Mouse (Mus musculus) thymus, postnatal 25 days (tissue): ENCODE results near the gene Camta1.
A peak's percentile ranks its signal among the peaks of the same experiment; 100 is the strongest.

ENCODE experiments used
- DNase-seq: peaks from one replicate; pipeline ENCODE4 v3.0.0; 2022

Gene Camta1

DNA sequence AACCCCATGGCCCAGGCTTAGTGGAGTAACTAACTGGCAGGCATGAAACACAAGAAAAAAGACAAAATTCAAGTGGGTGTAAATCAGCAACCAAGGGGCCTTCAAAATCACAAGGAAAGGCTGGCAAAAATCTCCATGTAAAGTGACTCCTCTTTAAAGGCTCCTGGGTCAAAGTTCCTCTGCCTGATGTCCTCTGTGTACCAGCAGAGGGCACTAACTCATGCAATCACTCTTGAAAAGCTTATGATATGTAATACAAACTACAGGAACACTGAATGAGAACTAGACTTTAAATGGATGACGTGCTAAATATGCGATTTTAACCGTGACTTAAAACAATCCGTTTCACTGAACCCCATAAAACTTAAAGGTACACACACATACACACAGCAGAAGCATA is 83.2 kb downstream of the Camta1 start:
- peak; percentile 11 for DNase-seq

GRCm38 (mm10) chr4:151777451-151777850 is 84.2 kb downstream of the Camta1 start:
- DNase-seq: no peak

DNA sequence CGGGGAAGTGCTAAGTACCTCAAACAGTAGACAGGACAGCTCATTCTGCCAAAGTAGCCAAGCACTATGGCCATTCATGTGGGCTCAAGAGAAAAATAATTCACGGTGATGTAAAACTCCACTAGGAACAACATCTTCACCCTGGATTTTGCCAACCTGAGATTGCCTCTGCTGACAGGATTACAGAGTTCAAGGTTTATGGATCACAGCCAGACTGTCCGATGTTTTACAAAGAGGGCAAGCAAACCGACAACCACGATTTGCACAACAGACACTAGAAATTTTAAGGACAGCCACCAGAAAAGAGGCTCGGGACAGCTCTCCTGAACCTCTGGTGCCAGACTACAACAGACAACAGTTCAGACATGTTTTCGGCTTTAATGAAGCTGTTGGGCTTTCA is 86.2 kb downstream of the Camta1 start:
- DNase-seq: no peak

- DNase-seq: no peak
Measured at GRCm38 (mm10) chr4:151773651-151774050, 88.0 kb downstream of the Camta1 start.

DNA sequence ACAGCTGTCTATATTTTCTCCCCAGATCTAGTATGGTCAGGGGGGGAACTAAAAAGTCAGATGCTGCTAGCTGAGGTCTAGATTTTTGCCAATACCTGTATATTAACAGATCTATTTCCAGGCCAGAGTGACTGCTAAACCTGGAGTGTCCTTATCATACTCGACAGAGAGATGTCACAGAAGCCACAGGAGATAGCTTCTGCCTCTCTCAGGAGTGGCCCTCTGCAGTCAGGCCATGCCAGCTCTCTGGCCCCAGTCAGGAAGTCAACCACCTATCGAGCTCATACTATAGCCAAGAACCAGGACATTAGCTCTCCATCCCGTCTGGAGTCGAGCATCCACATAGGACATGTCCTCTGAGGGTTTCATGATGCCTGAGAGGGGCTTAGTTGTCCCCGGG is 88.7 kb downstream of the Camta1 start:
- no peak for DNase-seq

GRCm38 (mm10) chr4:151770697-151771096 is 91.0 kb downstream of the Camta1 start:
- no peak for DNase-seq

- DNase-seq: no peak
Measured at GRCm38 (mm10) chr4:151767786-151768185, 93.9 kb downstream of the Camta1 start.

- DNase-seq: no peak
Measured at GRCm38 (mm10) chr4:151767361-151767760, 94.3 kb downstream of the Camta1 start.

- DNase-seq: no peak
Measured at GRCm38 (mm10) chr4:151765376-151765775, 96.3 kb downstream of the Camta1 start.

DNA sequence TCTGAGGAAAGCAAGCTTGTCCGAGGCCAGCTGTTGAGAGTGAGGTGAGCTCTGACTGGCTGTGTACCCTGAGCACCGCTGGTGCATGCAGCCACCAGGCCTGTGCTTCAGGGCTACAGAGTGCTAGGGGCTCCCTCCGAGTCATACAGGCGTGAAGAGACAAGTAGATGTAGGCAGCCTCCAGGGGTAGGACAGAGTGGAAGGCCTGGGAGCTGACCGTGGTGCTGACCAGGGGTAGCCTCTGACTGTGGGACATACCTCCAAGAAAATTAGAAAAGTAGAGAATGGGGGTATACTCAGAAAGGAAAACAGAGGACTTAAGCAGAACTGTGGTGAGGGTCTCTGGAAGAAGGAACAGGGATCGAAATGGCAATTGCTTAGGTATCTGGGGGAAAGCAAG is 97.7 kb downstream of the Camta1 start:
- no peak for DNase-seq

- no peak for DNase-seq
Measured at GRCm38 (mm10) chr4:151759095-151759494, 102.6 kb downstream of the Camta1 start.

DNA sequence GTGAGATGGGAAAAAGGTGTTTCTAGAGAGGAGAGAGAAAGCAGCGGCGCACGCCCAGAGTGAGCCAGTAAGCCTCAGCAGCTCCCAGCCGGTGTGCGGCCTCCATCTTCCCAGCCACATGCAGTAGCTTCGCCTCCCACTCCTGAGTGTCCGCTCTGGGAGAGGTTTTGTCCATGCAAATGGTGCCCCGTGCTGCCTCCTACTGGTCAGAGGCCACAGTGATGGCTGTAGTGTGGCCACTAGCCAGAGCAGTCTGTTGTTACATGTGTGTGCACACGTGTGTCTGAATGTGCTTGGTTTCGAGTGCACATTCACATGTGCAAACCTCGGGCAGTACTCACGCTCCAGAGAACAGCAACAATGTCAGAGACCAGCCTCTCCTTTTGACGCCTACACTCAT is 103.3 kb downstream of the Camta1 start:
- DNase-seq: no peak

DNA sequence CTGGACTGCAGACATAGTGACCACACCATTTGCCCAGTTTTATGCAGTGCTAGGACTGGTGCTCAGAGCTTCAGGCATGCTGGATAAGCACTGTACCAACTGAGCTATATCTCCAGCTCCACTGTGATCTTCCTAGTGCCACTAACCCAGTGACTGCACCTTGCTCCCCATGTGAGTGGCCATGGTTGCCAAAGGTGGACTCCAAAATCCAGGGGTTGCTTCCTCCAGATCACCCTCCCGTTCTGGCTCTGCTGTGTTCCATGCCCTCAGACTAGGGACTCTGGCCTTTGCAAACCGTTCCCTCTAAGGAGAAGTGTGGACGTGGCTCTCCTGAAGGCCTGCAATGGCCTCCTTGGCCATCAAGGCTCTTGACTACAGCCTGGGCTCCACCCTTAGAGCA is 104.4 kb downstream of the Camta1 start:
- no peak for DNase-seq

GRCm38 (mm10) chr4:151756400-151756799 is 105.3 kb downstream of the Camta1 start:
- no peak for DNase-seq

GRCm38 (mm10) chr4:151753231-151753630 is 108.4 kb downstream of the Camta1 start:
- no peak for DNase-seq

DNA sequence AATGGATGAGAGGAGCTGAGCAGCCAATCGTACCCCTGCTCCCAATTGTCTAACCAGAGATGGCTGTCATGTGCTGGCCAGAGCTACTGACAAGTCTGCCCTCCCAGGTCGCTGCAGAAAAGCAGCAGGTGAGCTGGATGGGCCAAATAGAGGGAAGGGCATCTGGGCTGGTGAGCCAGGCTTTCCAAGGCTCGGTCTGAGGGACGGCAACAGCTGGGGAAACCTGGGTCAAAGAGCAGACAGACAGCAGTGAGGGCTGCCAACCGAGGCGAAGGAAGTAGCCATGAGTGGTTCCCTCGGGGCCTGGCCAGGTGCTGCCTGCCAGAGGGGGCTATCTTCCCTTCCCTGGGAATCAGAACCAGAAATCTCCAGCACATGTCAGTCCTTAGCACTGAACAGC is 109.1 kb downstream of the Camta1 start:
- DNase-seq: no peak

DNA sequence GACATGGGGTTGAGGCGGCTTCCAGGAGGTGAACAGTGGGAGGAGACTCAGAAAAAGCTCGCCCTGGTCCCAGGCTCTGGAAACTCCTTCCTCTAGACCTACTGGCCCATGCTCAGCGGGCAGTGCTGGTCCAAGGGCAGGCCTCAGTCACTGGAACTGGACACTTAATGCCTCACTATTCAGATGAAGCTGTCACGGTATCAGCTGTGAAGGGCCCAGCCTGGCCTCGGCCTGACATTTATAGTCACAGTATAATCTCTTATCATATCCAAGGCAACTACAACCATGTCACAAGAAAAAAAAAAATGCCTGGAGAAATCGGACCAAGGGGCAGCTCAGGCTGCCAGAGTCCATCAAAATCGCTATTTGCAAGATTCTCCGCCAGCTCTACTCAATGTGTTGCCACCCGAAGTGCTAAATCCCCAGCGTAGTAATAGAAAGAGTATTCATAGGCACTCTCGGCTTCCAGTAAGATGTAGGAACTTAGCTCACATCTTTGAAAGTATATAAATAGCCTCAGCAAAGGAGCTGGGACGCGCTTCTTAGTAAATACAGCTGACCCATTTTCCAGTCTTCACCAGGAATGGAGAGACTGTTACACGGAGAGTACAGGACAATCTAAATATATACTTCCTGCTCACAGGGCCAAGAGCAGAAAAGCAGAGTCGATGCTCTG is 110.3 kb downstream of the Camta1 start:
- DNase-seq: no peak

DNA sequence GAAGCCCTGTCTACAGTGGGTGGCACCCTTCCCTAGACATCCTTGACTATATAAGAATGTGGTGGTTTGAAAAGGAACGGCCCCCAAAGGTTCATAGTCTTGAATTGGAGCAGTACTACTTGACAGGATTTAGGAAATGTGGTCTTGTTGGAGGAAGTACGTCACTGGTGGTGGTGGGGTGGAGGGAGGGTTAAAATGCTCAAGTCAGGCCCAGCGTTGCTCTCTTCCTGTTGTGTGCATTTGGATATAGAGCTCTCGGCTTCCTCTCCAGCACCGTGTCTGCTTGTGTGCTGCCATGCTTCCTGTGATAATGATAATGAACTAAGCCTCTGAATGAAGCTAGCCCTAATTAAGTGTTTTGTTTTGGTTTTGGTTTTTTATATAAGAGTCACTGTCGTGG is 114.0 kb downstream of the Camta1 start:
- no peak for DNase-seq

GRCm38 (mm10) chr4:151746002-151746606 is 115.6 kb downstream of the Camta1 start:
- no peak for DNase-seq

DNA sequence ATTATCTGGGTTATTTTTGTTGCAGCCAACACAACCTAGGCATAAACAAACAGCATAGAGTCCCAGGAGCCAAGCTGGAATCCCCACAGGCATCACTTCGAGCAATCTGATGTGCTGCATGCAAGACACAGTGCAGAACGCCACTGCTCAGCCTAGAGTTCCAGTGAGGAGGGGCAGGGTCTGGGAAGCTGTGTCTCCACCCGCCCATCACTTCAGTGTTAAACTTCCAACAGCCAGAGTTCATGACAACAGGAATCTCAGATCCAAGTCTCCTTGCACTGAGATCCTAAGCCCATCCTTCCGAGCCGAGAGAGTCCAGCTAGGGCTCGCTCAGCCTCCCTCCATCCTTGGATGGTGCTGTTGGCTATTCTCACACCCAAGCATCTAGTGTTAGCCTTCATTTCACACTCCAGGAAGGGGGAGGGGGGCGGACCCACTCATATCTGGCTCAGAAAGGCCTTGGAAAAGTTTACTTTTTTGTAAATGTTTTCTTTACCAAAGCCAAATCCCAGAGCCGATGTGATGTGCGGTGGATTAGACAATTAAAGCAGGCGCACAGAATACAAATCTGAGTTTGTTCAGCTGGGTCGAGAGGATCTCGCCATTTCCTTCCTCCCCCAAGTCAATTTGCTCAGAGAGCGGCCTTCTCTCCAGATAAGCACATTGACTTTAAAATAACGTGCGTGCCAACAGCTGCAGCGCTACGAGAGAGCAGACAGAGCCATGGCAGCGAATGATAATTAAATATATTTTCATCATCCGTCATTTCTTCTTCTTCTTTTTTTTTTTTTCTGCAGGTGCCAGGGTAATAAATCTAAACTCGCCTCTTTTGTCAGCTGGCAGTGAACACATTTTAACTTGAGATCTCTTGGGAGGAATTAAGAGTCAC is 120.2 kb downstream of the Camta1 start:
- DNase-seq: no peak

DNA sequence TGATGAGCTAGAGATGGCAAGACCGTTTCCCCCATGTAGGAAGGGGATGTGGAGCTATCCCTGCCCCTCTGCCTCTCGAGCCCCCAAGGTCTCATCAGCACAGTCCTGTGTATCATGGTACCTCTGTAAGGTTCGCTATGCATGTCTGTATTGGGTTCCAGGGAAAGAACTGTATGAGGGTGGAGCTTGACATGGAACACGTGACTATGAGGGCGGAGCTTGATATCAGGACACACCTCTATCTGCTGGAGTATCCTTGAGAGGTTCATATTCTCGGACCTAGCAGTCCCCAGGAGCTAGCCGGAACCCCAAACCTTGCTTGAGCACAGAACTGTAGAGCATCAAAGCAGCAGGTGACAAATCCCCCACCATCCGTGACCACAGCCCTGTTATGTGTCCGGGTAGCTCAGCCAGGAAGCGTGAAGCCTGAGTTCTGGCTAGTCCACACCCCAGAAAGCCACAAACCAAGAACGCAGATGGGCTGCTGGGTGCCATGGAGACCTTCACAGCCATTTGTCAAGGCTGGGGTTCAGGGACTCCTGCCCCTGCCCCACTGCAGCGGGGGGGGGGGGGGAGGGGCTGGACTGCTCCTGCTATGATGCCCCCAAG is 122.2 kb downstream of the Camta1 start:
- peak; percentile 3 for DNase-seq

DNA sequence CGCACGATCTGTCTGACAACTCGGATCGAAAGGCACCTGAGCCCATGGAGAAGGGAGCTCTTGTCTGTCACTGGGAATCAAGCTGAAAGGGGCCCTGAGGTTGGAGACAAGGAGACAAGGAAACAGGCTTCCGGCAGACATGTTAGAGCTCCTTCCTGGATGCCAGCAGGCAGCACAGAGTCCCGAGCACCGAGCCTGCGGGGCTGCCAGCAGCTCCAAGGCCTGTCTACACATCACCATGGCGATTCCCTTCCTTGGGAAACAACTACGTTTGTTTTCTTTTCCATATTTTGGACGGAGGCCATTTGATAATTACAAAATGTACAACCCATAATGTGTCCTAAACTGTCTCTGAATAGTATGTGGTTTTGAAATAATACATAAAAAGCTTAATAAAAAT is 122.8 kb downstream of the Camta1 start:
- DNase-seq: no peak

- DNase-seq: no peak
Measured at GRCm38 (mm10) chr4:151738280-151738679, 123.4 kb downstream of the Camta1 start.

GRCm38 (mm10) chr4:151732668-151733067 is 129.0 kb downstream of the Camta1 start:
- no peak for DNase-seq
